Mouse (Mus musculus) heart, adult 11 months (tissue): ENCODE data around the gene Gm8797.
"Not testable (repeated sequence)": the region's sequence is repeated elsewhere in the genome, so short reads cannot be mapped to it uniquely, and the experiment has no call there.

ENCODE experiments used
- DNase-seq: peaks from one replicate; pipeline ENCODE4 v3.0.0; 2022

Gene Gm8797

GRCm38 (mm10) chr3:5750506-5750905 lies at the start of gene Gm8797:
Gene Gm8797, plus strand, starts transcription at chr3:5750806.
- DNase-seq = not testable (repeated sequence)

GRCm38 (mm10) chr3:5714481-5714880 lies 36.1 kb upstream of the Gm8797 start:
- no peak for DNase-seq

GRCm38 (mm10) chr3:5732931-5733330 lies 17.7 kb upstream of the Gm8797 start:
- no peak for DNase-seq

GRCm38 (mm10) chr3:5754763-5755478 lies 4.3 kb downstream of the Gm8797 start:
- DNase-seq = no peak

- DNase-seq = no peak
Observed at GRCm38 (mm10) chr3:5766256-5766655, 15.7 kb downstream of the Gm8797 start.

GRCm38 (mm10) chr3:5776894-5777293 lies 26.3 kb downstream of the Gm8797 start:
- DNase-seq = no peak
